Mouse (Mus musculus): ENCODE measurements around the gene Abca8b. TPM values are rescaled to one million over a fixed set of nuclear protein-coding genes. Genes with fewer than 3 reads are reported as not detected.
"Not testable (repeated sequence)": the region's sequence is repeated elsewhere in the genome, so short reads cannot be mapped to it uniquely, and the experiment has no call there.

Gene Abca8b
- polyA plus RNA-seq, 1 experiment, result 0.19 TPM

DNA sequence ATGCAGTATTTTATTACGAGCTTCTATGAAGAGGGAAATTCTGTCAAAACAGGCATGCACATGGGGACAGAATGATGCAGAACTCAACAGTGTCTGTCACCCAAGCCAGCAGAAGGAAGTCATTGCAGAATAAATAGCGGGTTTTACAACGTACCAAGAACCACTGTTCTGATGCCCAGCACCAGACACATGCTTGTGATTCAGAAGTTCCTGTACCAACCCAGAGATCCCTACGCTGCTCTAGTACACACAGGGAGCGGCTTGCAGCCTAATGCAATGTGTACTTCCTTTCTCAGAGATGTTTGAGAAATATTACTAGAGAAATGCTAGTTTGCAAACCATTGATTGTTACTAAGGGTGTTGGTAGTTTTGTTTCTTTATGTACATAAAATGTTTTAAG lies 58.7 kb downstream of the Abca8b start:
- H3K4me1 ChIP-seq (ENCODE audit: control insufficient read depth, insufficient read depth, insufficient read length), result no peaks in the 10 kb centered on the region
- H3K27me3 ChIP-seq (ENCODE audit: control insufficient read depth, insufficient read depth, low read length), result no peaks in the 10 kb centered on the region
- no peak overlapping the region for H3K27ac ChIP-seq (ENCODE audit: insufficient read depth, low read length)
- 54% methylated on average over 5 of the region's 5 CpGs for WGBS
- TF ChIP-seq POLR2A (IDR thresholded peaks at IDR 0.05; ENCODE audit: low read depth, low read length), result no peak
- TF ChIP-seq CTCF (IDR thresholded peaks at IDR 0.05; ENCODE audit: extremely low read depth, insufficient read depth, insufficient read length, insufficient replicate concordance), result no peak
- no peaks in the 10 kb centered on the region for H3K36me3 ChIP-seq (ENCODE audit: control insufficient read depth, insufficient read depth, low read length)
- DNase-seq (ENCODE audit: low read depth in 1 of 2, low spot score in 2 of 2), result no peak
- H3K4me3 ChIP-seq (ENCODE audit: extremely low read depth, insufficient read depth, insufficient read length), result no peak overlapping the region

DNA sequence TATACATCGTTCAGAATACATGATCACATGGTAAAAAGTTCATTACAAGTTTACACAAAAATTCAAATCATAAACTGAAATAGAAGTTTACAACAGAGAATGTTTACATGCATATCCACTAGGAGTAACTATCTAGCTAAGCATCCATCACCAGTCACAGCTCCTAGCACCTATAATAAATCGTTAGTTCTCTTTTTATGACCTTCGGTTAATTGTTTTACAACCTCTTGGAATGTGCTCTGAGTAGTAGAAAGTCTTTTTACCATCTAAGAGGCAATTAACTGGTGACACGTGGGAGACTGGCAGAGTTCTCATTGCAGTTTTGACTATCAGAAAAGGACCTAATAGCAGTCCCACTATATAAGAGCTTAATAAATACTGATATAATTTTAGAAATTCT lies 62.4 kb downstream of the Abca8b start:
- DNase-seq (ENCODE audit: low read depth in 1 of 2, low spot score in 2 of 2); H3K4me3 ChIP-seq (ENCODE audit: extremely low read depth, insufficient read depth, insufficient read length); H3K36me3 ChIP-seq (ENCODE audit: control insufficient read depth, insufficient read depth, low read length); H3K4me1 ChIP-seq (ENCODE audit: control insufficient read depth, insufficient read depth, insufficient read length); H3K27ac ChIP-seq (ENCODE audit: insufficient read depth, low read length); H3K27me3 ChIP-seq (ENCODE audit: control insufficient read depth, insufficient read depth, low read length): not testable (repeated sequence)
- 61% methylated on average over 4 of the region's 4 CpGs for WGBS

DNA sequence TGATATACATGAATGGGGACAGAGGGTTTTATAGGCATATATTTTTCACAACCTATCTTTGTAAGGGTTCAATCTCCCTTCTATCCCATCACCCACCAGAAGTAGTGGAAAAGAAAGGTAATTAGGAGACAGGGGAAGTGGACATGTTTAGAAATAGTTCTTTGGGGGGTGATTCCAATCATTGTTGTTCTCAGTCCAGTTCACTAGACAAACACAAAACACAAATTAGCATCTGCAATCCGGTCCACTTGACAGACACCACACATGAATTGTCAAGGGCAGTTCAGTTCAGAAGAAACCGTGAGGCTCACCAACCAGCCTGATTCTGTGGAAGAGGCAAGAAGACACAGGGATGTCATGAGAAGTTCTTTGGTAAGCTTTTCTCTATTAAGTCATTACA lies 67.2 kb downstream of the Abca8b start:
- TF ChIP-seq CTCF (IDR thresholded peaks at IDR 0.05; ENCODE audit: extremely low read depth, insufficient read depth, insufficient read length, insufficient replicate concordance) (no peak), POLR2A (IDR thresholded peaks at IDR 0.05; ENCODE audit: low read depth, low read length) (no peak)
- Histone ChIP-seq H3K4me1 (ENCODE audit: control insufficient read depth, insufficient read depth, insufficient read length) (no peaks in the 10 kb centered on the region), H3K4me3 (ENCODE audit: extremely low read depth, insufficient read depth, insufficient read length) (no peak overlapping the region), H3K27ac (ENCODE audit: insufficient read depth, low read length) (no peak overlapping the region), H3K27me3 (ENCODE audit: control insufficient read depth, insufficient read depth, low read length) (no peaks in the 10 kb centered on the region), H3K36me3 (ENCODE audit: control insufficient read depth, insufficient read depth, low read length) (no peaks in the 10 kb centered on the region)
- WGBS, result 87% methylated on average over 2 of the region's 2 CpGs
- DNase-seq (ENCODE audit: low read depth in 1 of 2, low spot score in 2 of 2), result no peak

DNA sequence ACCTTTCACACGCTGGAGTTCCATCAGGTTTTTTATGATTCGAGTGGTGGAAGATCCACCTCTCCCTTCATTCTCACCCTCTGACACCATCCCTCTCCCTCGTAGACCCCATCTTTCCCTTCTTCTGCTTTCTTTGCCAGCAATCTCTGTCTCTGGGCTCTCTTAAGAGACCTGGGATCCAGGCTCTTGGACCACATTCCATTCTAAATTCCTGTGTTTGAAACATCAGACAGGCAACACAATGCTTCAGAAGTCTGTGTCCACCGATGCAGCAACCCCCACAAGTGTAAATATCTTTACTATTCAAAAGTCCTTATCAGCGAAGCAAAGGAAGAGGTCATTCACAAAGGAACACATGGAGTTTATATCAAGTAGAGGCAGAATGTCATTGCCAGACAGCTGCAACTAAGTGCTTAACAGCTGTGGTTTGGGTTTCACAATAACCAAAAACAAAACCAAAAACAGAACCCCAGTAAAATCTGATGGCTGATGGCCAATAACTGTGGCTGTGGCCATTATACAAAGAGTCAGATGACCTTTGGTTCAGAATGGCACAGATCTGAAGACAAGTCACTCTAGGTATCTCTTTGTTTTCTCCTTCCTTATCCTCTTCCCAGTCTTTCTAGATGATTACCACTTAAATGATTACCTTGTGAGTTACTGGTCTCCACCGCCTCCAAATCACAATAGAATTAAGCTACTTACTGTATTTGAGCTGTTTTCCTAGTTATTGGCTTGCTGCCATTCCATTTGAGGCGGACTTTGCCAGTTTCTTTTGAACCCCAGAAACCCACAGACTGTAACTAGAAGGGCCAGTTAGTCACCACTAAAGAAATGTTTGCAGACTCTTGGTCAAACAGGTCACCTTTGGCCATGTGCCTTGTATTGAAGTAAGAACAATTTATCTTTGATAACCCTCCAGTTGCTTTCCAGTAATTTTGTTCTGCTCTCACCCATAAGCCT lies 68.6 kb downstream of the Abca8b start:
- Histone ChIP-seq H3K4me3 (ENCODE audit: extremely low read depth, insufficient read depth, insufficient read length) (no peak overlapping the region), H3K4me1 (ENCODE audit: control insufficient read depth, insufficient read depth, insufficient read length) (no peaks in the 10 kb centered on the region), H3K27me3 (ENCODE audit: control insufficient read depth, insufficient read depth, low read length) (no peaks in the 10 kb centered on the region), H3K27ac (ENCODE audit: insufficient read depth, low read length) (no peak overlapping the region), H3K36me3 (ENCODE audit: control insufficient read depth, insufficient read depth, low read length) (no peaks in the 10 kb centered on the region)
- WGBS, result 53% methylated on average over 7 of the region's 7 CpGs
- TF ChIP-seq POLR2A (IDR thresholded peaks at IDR 0.05; ENCODE audit: low read depth, low read length), result no peak
- no peak for TF ChIP-seq CTCF (IDR thresholded peaks at IDR 0.05; ENCODE audit: extremely low read depth, insufficient read depth, insufficient read length, insufficient replicate concordance)
- no peak for DNase-seq (ENCODE audit: low read depth in 1 of 2, low spot score in 2 of 2)

DNA sequence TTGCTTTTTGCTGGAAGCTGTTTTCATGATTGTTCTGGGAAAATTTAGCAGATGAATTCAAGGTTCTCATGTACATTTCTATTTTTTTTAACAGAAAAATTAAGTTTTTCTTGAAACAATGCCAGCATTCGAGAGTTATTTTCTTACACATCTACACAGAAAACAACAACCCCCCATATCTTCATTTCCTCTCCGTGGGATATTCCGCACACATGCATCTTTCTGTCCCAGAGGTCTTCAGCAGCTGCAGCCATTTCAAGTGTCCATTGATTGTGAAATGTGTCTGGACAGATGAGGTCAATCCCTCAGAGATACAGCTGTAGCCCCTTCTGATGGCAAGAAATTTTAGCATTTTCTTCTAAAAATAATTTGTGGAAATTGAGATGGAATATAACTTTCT lies 73.4 kb downstream of the Abca8b start:
- no peaks in the 10 kb centered on the region for H3K4me1 ChIP-seq (ENCODE audit: control insufficient read depth, insufficient read depth, insufficient read length)
- H3K27ac ChIP-seq (ENCODE audit: insufficient read depth, low read length), result no peak overlapping the region
- no peak for TF ChIP-seq POLR2A (IDR thresholded peaks at IDR 0.05; ENCODE audit: low read depth, low read length)
- TF ChIP-seq CTCF (IDR thresholded peaks at IDR 0.05; ENCODE audit: extremely low read depth, insufficient read depth, insufficient read length, insufficient replicate concordance), result no peak
- H3K36me3 ChIP-seq (ENCODE audit: control insufficient read depth, insufficient read depth, low read length), result no peaks in the 10 kb centered on the region
- no peak overlapping the region for H3K4me3 ChIP-seq (ENCODE audit: extremely low read depth, insufficient read depth, insufficient read length)
- DNase-seq (ENCODE audit: low read depth in 1 of 2, low spot score in 2 of 2), result no peak
- 88% methylated on average over 3 of the region's 3 CpGs for WGBS
- H3K27me3 ChIP-seq (ENCODE audit: control insufficient read depth, insufficient read depth, low read length), result no peaks in the 10 kb centered on the region

DNA sequence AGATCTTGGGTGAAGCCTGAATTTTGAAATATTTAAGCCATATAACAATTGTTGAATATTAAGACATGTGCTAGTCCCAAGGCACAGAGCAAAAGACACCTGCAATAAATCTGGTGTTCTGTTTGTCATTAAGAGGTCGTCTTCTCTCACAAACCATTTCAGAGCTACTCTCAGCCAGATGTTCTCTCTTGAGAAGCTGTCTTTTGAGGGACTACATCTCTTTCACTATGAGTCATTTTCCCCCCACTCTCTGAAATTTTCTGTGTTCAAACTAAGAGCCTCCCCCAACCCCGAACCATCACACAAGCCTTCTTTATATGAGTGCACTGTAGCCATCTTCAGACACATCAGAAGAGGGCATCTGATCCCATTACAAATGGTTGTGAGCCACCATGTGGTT lies 76.2 kb downstream of the Abca8b start:
- TF ChIP-seq CTCF (IDR thresholded peaks at IDR 0.05; ENCODE audit: extremely low read depth, insufficient read depth, insufficient read length, insufficient replicate concordance) (no peak), POLR2A (IDR thresholded peaks at IDR 0.05; ENCODE audit: low read depth, low read length) (no peak)

DNA sequence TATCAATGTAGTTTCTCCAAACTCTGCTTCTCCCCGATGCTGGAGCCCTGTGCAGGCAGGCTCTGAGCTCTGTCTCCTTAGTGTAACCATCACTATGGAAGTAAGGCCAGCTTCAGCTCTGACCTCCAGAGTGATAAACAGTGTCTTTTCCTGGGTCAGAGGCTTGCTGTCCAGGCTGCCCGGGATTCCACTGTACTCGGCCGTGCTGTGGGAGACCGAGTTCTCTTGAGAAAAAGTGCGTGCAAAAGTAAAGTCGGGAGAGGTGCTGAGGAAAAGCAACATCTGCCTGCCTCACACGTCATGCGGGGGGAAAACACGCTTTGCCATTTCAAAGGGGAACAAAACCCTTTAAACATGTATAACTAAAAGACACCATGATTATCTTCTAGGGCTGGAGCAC lies 79.0 kb downstream of the Abca8b start:
- Histone ChIP-seq H3K27ac (ENCODE audit: insufficient read depth, low read length) (no peak overlapping the region), H3K4me3 (ENCODE audit: extremely low read depth, insufficient read depth, insufficient read length) (no peak overlapping the region), H3K4me1 (ENCODE audit: control insufficient read depth, insufficient read depth, insufficient read length) (no peaks in the 10 kb centered on the region), H3K36me3 (ENCODE audit: control insufficient read depth, insufficient read depth, low read length) (no peaks in the 10 kb centered on the region), H3K27me3 (ENCODE audit: control insufficient read depth, insufficient read depth, low read length) (no peaks in the 10 kb centered on the region)
- no peak for DNase-seq (ENCODE audit: low read depth in 1 of 2, low spot score in 2 of 2)
- no peak for TF ChIP-seq CTCF (IDR thresholded peaks at IDR 0.05; ENCODE audit: extremely low read depth, insufficient read depth, insufficient read length, insufficient replicate concordance)
- TF ChIP-seq POLR2A (IDR thresholded peaks at IDR 0.05; ENCODE audit: low read depth, low read length), result no peak
- WGBS, result 91% methylated on average over 10 of the region's 10 CpGs

More for the DNA sequence above, 76.2 kb downstream of the Abca8b start:
- WGBS, result 82% methylated on average over 2 of the region's 2 CpGs
- H3K27ac ChIP-seq (ENCODE audit: insufficient read depth, low read length), result no peak overlapping the region
- no peak for DNase-seq (ENCODE audit: low read depth in 1 of 2, low spot score in 2 of 2)
- H3K4me3 ChIP-seq (ENCODE audit: extremely low read depth, insufficient read depth, insufficient read length), result no peak overlapping the region
- no peaks in the 10 kb centered on the region for H3K27me3 ChIP-seq (ENCODE audit: control insufficient read depth, insufficient read depth, low read length)
- no peaks in the 10 kb centered on the region for H3K4me1 ChIP-seq (ENCODE audit: control insufficient read depth, insufficient read depth, insufficient read length)
- no peaks in the 10 kb centered on the region for H3K36me3 ChIP-seq (ENCODE audit: control insufficient read depth, insufficient read depth, low read length)

DNA sequence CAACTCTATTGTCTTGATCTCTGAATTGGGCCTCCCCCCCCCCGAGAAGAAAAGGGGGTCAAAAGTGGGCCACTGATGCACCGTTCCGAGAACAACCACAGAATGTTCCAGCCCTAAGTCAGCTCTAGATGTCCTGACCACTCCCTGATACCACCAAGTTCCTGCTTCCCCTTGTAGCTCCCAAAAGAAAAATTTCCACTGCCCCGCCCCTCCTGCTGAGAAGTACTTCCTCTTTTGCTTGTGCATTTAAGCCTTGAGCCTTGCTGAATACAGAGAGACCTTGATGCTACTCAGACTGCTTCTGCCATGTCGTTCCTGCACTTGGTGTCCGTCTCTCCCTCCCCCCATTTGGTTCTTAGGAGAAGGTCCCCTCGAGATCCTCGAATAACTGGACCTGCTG lies 82.5 kb downstream of the Abca8b start:
- DNase-seq (ENCODE audit: low read depth in 1 of 2, low spot score in 2 of 2); H3K4me3 ChIP-seq (ENCODE audit: extremely low read depth, insufficient read depth, insufficient read length); H3K36me3 ChIP-seq (ENCODE audit: control insufficient read depth, insufficient read depth, low read length); H3K27ac ChIP-seq (ENCODE audit: insufficient read depth, low read length); H3K27me3 ChIP-seq (ENCODE audit: control insufficient read depth, insufficient read depth, low read length); H3K4me1 ChIP-seq (ENCODE audit: control insufficient read depth, insufficient read depth, insufficient read length): not testable (repeated sequence)
- 87% methylated on average over 8 of the region's 8 CpGs for WGBS

DNA sequence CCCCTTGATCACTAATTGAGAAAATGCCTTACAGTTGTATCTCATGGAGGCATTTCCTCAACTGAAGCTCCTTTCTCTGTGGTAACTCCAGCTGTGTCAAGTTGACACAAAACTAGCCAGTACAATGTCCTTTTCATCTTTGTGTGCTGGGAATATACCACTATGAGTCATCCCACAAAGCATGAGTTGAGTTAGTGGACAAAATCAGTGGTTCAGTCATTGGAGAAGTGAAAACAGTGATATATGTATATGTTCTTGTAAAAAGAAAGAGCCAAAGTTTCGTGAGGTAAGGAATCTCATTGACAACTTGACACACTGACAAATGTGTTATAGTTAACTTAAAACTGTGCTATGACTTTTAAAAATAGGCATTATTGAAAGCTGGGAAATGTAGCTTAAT lies 83.5 kb downstream of the Abca8b start:
- DNase-seq (ENCODE audit: low read depth in 1 of 2, low spot score in 2 of 2); H3K27ac ChIP-seq (ENCODE audit: insufficient read depth, low read length); H3K4me3 ChIP-seq (ENCODE audit: extremely low read depth, insufficient read depth, insufficient read length); H3K27me3 ChIP-seq (ENCODE audit: control insufficient read depth, insufficient read depth, low read length); H3K36me3 ChIP-seq (ENCODE audit: control insufficient read depth, insufficient read depth, low read length); H3K4me1 ChIP-seq (ENCODE audit: control insufficient read depth, insufficient read depth, insufficient read length): not testable (repeated sequence)
- 64% methylated on average over 1 of the region's 1 CpGs for WGBS

Data from spleen, adult 2 months (tissue).